Mouse (Mus musculus): ENCODE results near the gene Gngt1. TPM values are rescaled to one million over a fixed set of nuclear protein-coding genes. Genes with fewer than 3 reads are reported as not detected.

Gngt1 gene
- polyA plus RNA-seq, 1 experiment from 2014 or later = 0.13 TPM

DNA sequence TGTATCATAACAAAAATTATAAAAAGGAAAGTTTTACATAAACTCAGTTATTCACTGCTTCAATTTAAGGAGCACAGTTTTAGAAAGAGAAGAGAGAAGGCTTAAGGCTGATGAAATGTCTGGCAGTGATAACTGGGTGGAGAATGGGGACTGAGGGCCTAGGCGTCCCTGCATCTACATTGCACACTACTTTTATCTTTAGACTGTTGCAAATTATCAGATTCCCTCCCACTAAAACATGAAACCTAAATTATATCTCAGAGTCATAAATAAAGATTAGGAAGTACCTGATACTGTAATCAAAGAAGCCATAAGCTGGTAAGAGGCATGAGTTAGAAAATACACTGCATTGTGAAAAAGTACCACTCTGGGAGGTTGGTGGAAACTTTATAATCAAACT is 48.2 kb downstream of the Gngt1 start:
- no peak for TF ChIP-seq EP300 (optimal IDR thresholded peaks at IDR 0.05)
- TF ChIP-seq CTCF (IDR thresholded peaks at IDR 0.05; ENCODE audit: low read depth) = no peak
- DNase-seq (ENCODE audit: low spot score) (no peak), ATAC-seq (ENCODE audit: low FRiP score, low TSS enrichment) (no peak)
- no peaks in the 10 kb centered on the region for H3K36me3 ChIP-seq (ENCODE audit: control insufficient read depth, insufficient read depth, low read length)
- H3K9ac ChIP-seq (ENCODE audit: low read length) = no peak overlapping the region
- no peaks in the 10 kb centered on the region for H3K9me3 ChIP-seq (ENCODE audit: control insufficient read depth, low read length)
- no peak overlapping the region for H3K4me3 ChIP-seq (ENCODE audit: low read depth, low read length)
- no peak overlapping the region for H3K27ac ChIP-seq (replicated peaks)
- no peaks in the 10 kb centered on the region for H3K4me1 ChIP-seq (replicated peaks; ENCODE audit: control insufficient read depth, insufficient read depth)
- 50% methylated on average over 1 of the region's 1 CpGs for WGBS
- H3K27me3 ChIP-seq (ENCODE audit: control insufficient read depth, insufficient read depth, low read length) = no peaks in the 10 kb centered on the region
- no peak overlapping the region for H3K4me2 ChIP-seq (replicated peaks; ENCODE audit: low read depth)

Other genes starting within 250 kb of the Gngt1 start
- gene Calcr, start 229.1 kb upstream of the Gngt1 start, polyA plus RNA-seq (2015; fragmentation: Nextera tagmentation; extraction: Ambion mirVana) = 0.02 TPM in 1 of 2 replicates, not detected in the other
- gene Tfpi2, start 4.9 kb upstream of the Gngt1 start, polyA plus RNA-seq (2015; fragmentation: Nextera tagmentation; extraction: Ambion mirVana) = 1.8 and 2.0 TPM in 2 replicates
- gene Gng11, start 10.1 kb downstream of the Gngt1 start, polyA plus RNA-seq (2015; fragmentation: Nextera tagmentation; extraction: Ambion mirVana) = 67.2 and 69.7 TPM in 2 replicates
- 68.4 and 76.0 TPM in 2 replicates for gene Bet1, start 93.2 kb downstream of the Gngt1 start, polyA plus RNA-seq (2015; fragmentation: Nextera tagmentation; extraction: Ambion mirVana)